Comparison of ENCODE assay signal across 9 mouse cellular contexts in genomic region chr11:51817756-51818155, GRCm38 (mm10). TPM values are rescaled to one million over a fixed set of nuclear protein-coding genes. Genes with fewer than 3 reads are reported as not detected.
DNase-seq lines count a peak whose midpoint lies in the region; ATAC-seq and TF ChIP-seq lines count a peak whose summit lies in the region.
"Had no signal": no experiment of that assay in that cellular context is flagged by ENCODE, and none has a peak within 500 bp of the region (broad histone marks: within the 10 kb centered on the region; RNA-seq: fewer than 3 reads in every experiment).

No protein-coding gene starts in this region.

- ATAC-seq in lung, embryonic 14.5 days (ENCODE audit: insufficient read depth), result no peak; the same call in 1 of the 2 replicates

- H3K27me3 ChIP-seq in CH12.LX (replicated peaks), result no peaks in the 10 kb centered on the region
- no peaks in the 10 kb centered on the region for H3K27me3 ChIP-seq in lung, embryonic 14.5 days (ENCODE audit: insufficient read depth, low read length)
- H3K27me3 ChIP-seq: liver, embryonic 15.5 days had no signal

- peaks cover 47 to 60% of the 10 kb centered on the region in 2 experiments for H3K4me1 ChIP-seq in CH12.LX (ENCODE audit: control insufficient read depth in 1 of 2, insufficient read depth in 2 of 2)
- H3K4me1 ChIP-seq in cortical plate, adult 2 months (ENCODE audit: control insufficient read depth, insufficient read depth, low read length), result no peaks in the 10 kb centered on the region
- no peaks in the 10 kb centered on the region for H3K4me1 ChIP-seq in lung, embryonic 14.5 days (ENCODE audit: insufficient read depth)

- H3K27ac ChIP-seq in CH12.LX (ENCODE audit: insufficient read depth, low read depth), result peak overlapping the region; percentile 55
- no peak overlapping the region for H3K27ac ChIP-seq in cortical plate, adult 2 months (ENCODE audit: insufficient read depth, low read length)
- no peak overlapping the region for H3K27ac ChIP-seq in lung, embryonic 14.5 days (ENCODE audit: low read depth)
- H3K27ac ChIP-seq: liver, embryonic 15.5 days had no signal

- TF ChIP-seq CTCF in CH12.LX (conservative IDR thresholded peaks at IDR 0.05 in 1 of 2, IDR thresholded peaks at IDR 0.05 in 1 of 2; ENCODE audit: low read depth in 2 of 2, low read length in 2 of 2), result peak; percentile 84 to 98
- peak; percentile 74 for TF ChIP-seq CTCF in cortical plate, adult 2 months (IDR thresholded peaks at IDR 0.05; ENCODE audit: extremely low read depth, insufficient read depth, low read length)
- TF ChIP-seq CTCF in lung, embryonic 14.5 days (IDR thresholded peaks at IDR 0.05; ENCODE audit: low read depth), result peak; percentile 98

- no peak for TF ChIP-seq POLR2A in CH12.LX (IDR thresholded peaks at IDR 0.05; ENCODE audit: low read depth, low read length)
- no peak for TF ChIP-seq POLR2A in cortical plate, adult 2 months (IDR thresholded peaks at IDR 0.05; ENCODE audit: extremely low read depth, insufficient read depth, low read length)

- in situ Hi-C loops in CH12.LX (cut with MboI; ENCODE audit: low pct_ligation_motif_present, low pct_unique_long_range_greater_than_20kb, low sequenced_read_pairs), result loop anchor here (5.0 kb wide), 1 partner anchor 35 kb away; no protein-coding TSS in a partner anchor

- H3K4me3 ChIP-seq in CH12.LX (replicated peaks in 1 of 3; ENCODE audit: low read depth in 2 of 3, low read length in 2 of 3, poor library complexity in 1 of 3), result no peak overlapping the region
- H3K4me3 ChIP-seq in cortical plate, adult 2 months (ENCODE audit: insufficient read depth, low read length), result no peak overlapping the region
- no peak overlapping the region for H3K4me3 ChIP-seq in lung, embryonic 14.5 days (ENCODE audit: low read depth, low read length)
- H3K4me3 ChIP-seq: liver, embryonic 15.5 days had no signal

- H3K9ac ChIP-seq in CH12.LX (ENCODE audit: insufficient read depth, low read depth), result no peak overlapping the region
- no peak overlapping the region for H3K9ac ChIP-seq in lung, embryonic 14.5 days
- H3K9ac ChIP-seq: liver, embryonic 15.5 days had no signal

- no peak overlapping the region for H3K4me2 ChIP-seq in CH12.LX (ENCODE audit: insufficient read depth, low read depth, poor library complexity, severe bottlenecking)
- H3K4me2 ChIP-seq in lung, embryonic 14.5 days, result no peak overlapping the region
- H3K4me2 ChIP-seq: liver, embryonic 15.5 days had no signal

- H3K79me2 ChIP-seq in CH12.LX (replicated peaks; ENCODE audit: control insufficient read depth, extremely low read depth, insufficient read depth, poor library complexity, severe bottlenecking), result peaks cover 37% of the 10 kb centered on the region

- peaks cover 97 to 99% of the 10 kb centered on the region in 2 experiments for H3K36me3 ChIP-seq in CH12.LX (replicated peaks in 1 of 2; ENCODE audit: control insufficient read depth in 1 of 2, insufficient read depth in 1 of 2, low read length in 1 of 2)
- peaks cover 25% of the 10 kb centered on the region for H3K36me3 ChIP-seq in lung, embryonic 14.5 days (ENCODE audit: insufficient read depth)

- peak; percentile 65 for TF ChIP-seq EP300 in CH12.LX (IDR thresholded peaks at IDR 0.05; ENCODE audit: low read length)

- DNase-seq in CH12.LX (ENCODE audit: extremely low read depth), result peak; percentile 98
- DNase-seq in adrenal gland, adult (ENCODE audit: inconsistent age in 2 of 2, low spot score in 1 of 2), result peak; percentile 83 to 94
- DNase-seq in heart, adult 8-10 months (ENCODE audit: low spot score), result peak; percentile 87
- peak; percentile 69 to 89 for DNase-seq in layer of hippocampus, adult 18-20 months (ENCODE audit: low spot score in 2 of 2)
- peak; percentile 95 for DNase-seq in lung, embryonic 14.5 days
- peak; percentile 71 for DNase-seq in right cerebral cortex, adult 18-20 months
- peak; percentile 73 to 82 for DNase-seq in urinary bladder, adult 18-20 months (ENCODE audit: low spot score in 2 of 2)

- H3K9me3 ChIP-seq in CH12.LX (replicated peaks; ENCODE audit: low read length), result peaks cover 30% of the 10 kb centered on the region
- H3K9me3 ChIP-seq in lung, embryonic 14.5 days (ENCODE audit: low read depth, low read length), result no peaks in the 10 kb centered on the region
- H3K9me3 ChIP-seq: liver, embryonic 15.5 days had no signal

- whole genome bisulfite sequencing in lung, embryonic 14.5 days, result 29% methylated on average over 6 of the region's 6 CpGs

- dilution Hi-C loops in CH12.LX (cut with MboI; ENCODE audit: extremely low pct_ligation_motif_present, extremely low pct_unique_long_range_greater_than_20kb, low sequenced_read_pairs), result no loop called here

- TF ChIP-seq RAD21 in CH12.LX (IDR thresholded peaks at IDR 0.05; ENCODE audit: low read depth, low read length), result peak; percentile 91

TF ChIP-seq in CH12.LX, 34 proteins besides CTCF, POLR2A, EP300 and RAD21:
- TF ChIP-seq ZC3H11A (IDR thresholded peaks at IDR 0.05; ENCODE audit: low read depth, low read length) (peak; percentile 63), ZKSCAN1 (IDR thresholded peaks at IDR 0.05; ENCODE audit: borderline replicate concordance, low read depth, low read length) (no peak), IRF4 (IDR thresholded peaks at IDR 0.05; ENCODE audit: low read depth, low read length) (peak; percentile 80; the same call in 1 of the 2 replicates), ETS1 (conservative IDR thresholded peaks at IDR 0.05; ENCODE audit: low read depth, low read length) (peak; percentile 64), RCOR1 (conservative IDR thresholded peaks at IDR 0.05; ENCODE audit: low read depth, low read length) (no peak; the same call in 1 of the 2 replicates), CHD2 (IDR thresholded peaks at IDR 0.05; ENCODE audit: low read length) (no peak), USF2 (conservative IDR thresholded peaks at IDR 0.05; ENCODE audit: low read depth, low read length) (no peak), SIN3A (IDR thresholded peaks at IDR 0.05; ENCODE audit: low read length) (no peak), MAFK (IDR thresholded peaks at IDR 0.05; ENCODE audit: insufficient replicate concordance, low read length) (no peak), KAT2A (IDR thresholded peaks at IDR 0.05; ENCODE audit: insufficient replicate concordance, low read length) (no peak), GABPA (IDR thresholded peaks at IDR 0.05; ENCODE audit: insufficient replicate concordance, low read depth, low read length) (no peak), MAZ (IDR thresholded peaks at IDR 0.05; ENCODE audit: low read depth, low read length) (peak; percentile 73), ELF1 (IDR thresholded peaks at IDR 0.05; ENCODE audit: low read depth, low read length) (peak; percentile 84), MXI1 (IDR thresholded peaks at IDR 0.05; ENCODE audit: low read depth, low read length) (peak; percentile 68; the same call in 1 of the 2 replicates), ZMIZ1 (IDR thresholded peaks at IDR 0.05; ENCODE audit: low read depth, low read length) (no peak), BHLHE40 (IDR thresholded peaks at IDR 0.05; ENCODE audit: low read depth, low read length) (peak; percentile 44), SMC3 (IDR thresholded peaks at IDR 0.05; ENCODE audit: low read depth, low read length) (peak; percentile 96), JUN (IDR thresholded peaks at IDR 0.05; ENCODE audit: insufficient read depth, low read depth, low read length) (no peak), TCF12 (IDR thresholded peaks at IDR 0.05; ENCODE audit: low read depth, low read length) (peak; percentile 52; the same call in 1 of the 2 replicates), MYC (IDR thresholded peaks at IDR 0.05; ENCODE audit: low read depth, low read length) (no peak), MAX (IDR thresholded peaks at IDR 0.05; ENCODE audit: low read length) (peak; percentile 31; the same call in 1 of the 2 replicates), PAX5 (IDR thresholded peaks at IDR 0.05; ENCODE audit: low read length) (no peak), NRF1 (IDR thresholded peaks at IDR 0.05; ENCODE audit: low read depth, low read length) (0 out of 2 replicates have a peak, but pooled peaks have one; percentile 12), MEF2A (IDR thresholded peaks at IDR 0.05; ENCODE audit: borderline replicate concordance, low read depth, low read length) (peak; percentile 76; the same call in 1 of the 2 replicates), ZNF384 (IDR thresholded peaks at IDR 0.05; ENCODE audit: low read depth, low read length) (peak; percentile 52; the same call in 1 of the 2 replicates), JUND (conservative IDR thresholded peaks at IDR 0.05; ENCODE audit: low read depth, low read length) (no peak), TBP (conservative IDR thresholded peaks at IDR 0.05; ENCODE audit: low read depth, low read length) (no peak)

RNA-seq across cellular contexts. Expression of gene Jade2, which starts 39.7 kb away (rescaled TPM):
- 51.4 and 58.2 TPM in 2 replicates for total RNA-seq in CH12.LX (2012; rRNA removed)
- 21.9 and 25.6 TPM in 2 replicates for total RNA-seq in CH12.LX (2014; rRNA removed)
- 50.3 and 60.1 TPM in 2 replicates for polyA plus RNA-seq in CH12.LX (2012; ENCODE audit: insufficient read length, low read depth)
- polyA plus RNA-seq in cortical plate, adult 2 months (2012; rRNA removed), result 24.2 and 24.5 TPM in 2 replicates
- total RNA-seq in heart, adult 8-10 months (2022), result 10 to 100 TPM in 3 of 4 experiments, 1 to 10 TPM in 1; 9.8 to 14.8 (median 11.8) TPM
- total RNA-seq in layer of hippocampus, adult 18-20 months (2021), result 10 to 100 TPM; 54.5 to 60.0 TPM
- polyA plus RNA-seq in lung, embryonic 14.5 days (2014; fragmentation: Nextera tagmentation; extraction: Ambion mirVana), result 1.3 and 1.6 TPM in 2 replicates

RNA-seq across cellular contexts. Expression of gene Sar1b, which starts 54.3 kb away (rescaled TPM):
- 79.3 and 91.9 TPM in 2 replicates for total RNA-seq in CH12.LX (2012; rRNA removed)
- 258 and 264 TPM in 2 replicates for total RNA-seq in CH12.LX (2014; rRNA removed)
- polyA plus RNA-seq in CH12.LX (2012; ENCODE audit: insufficient read length, low read depth), result 129 and 171 TPM in 2 replicates
- polyA plus RNA-seq in cortical plate, adult 2 months (2012; rRNA removed), result 97.2 and 100 TPM in 2 replicates
- 100 to 1,000 TPM; 149 to 178 (median 154) TPM for total RNA-seq in heart, adult 8-10 months (2022)
- 10 to 100 TPM; 64.5 to 65.9 TPM for total RNA-seq in layer of hippocampus, adult 18-20 months (2021)
- 105 and 109 TPM in 2 replicates for polyA plus RNA-seq in lung, embryonic 14.5 days (2014; fragmentation: Nextera tagmentation; extraction: Ambion mirVana)

RNA-seq across cellular contexts. Expression of gene Sec24a, which starts 54.3 kb away (rescaled TPM):
- total RNA-seq in CH12.LX (2012; rRNA removed) (6.3 and 7.2 TPM in 2 replicates), CH12.LX (2014; rRNA removed) (4.6 and 5.5 TPM in 2 replicates)
- 12.0 and 16.8 TPM in 2 replicates for polyA plus RNA-seq in CH12.LX (2012; ENCODE audit: insufficient read length, low read depth)
- polyA plus RNA-seq in cortical plate, adult 2 months (2012; rRNA removed), result 9.3 and 9.4 TPM in 2 replicates
- 10 to 100 TPM; 15.0 to 16.9 (median 16.2) TPM for total RNA-seq in heart, adult 8-10 months (2022)
- 10 to 100 TPM; 17.8 to 19.4 TPM for total RNA-seq in layer of hippocampus, adult 18-20 months (2021)
- 16.3 and 16.8 TPM in 2 replicates for polyA plus RNA-seq in lung, embryonic 14.5 days (2014; fragmentation: Nextera tagmentation; extraction: Ambion mirVana)
